Mouse (Mus musculus): ENCODE data around the gene Hadh.

DNA sequence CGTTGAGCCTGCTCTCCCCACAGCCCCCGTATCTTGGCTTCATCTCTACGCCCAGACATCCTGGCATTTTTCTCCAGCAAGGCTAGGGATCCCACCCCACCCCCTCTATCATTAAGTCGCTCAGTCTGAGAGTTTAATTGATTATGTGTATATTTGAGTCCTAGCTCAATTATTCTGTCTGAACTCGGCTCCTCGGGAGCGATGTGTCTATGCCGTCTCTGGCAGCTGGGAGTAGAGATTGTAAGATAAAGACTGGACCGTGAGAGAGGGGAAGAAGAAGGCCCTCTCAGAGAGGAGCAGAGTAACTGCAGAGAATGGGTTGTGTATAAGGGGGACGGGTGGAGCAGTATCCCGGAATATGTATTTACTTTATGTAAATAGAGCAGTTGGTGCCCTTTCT is 81.7 kb downstream of the Hadh start:
- no peak for TF ChIP-seq CTCF (IDR thresholded peaks at IDR 0.05; ENCODE audit: low read depth, low read length)
- no peak for TF ChIP-seq POLR2A (IDR thresholded peaks at IDR 0.05; ENCODE audit: borderline replicate concordance, low read depth, low read length)

Measured in bone marrow macrophage, adult 2 months (primary cell).